Mouse (Mus musculus): ENCODE measurements around the gene Olfr307. TPM values are rescaled to one million over a fixed set of nuclear protein-coding genes. Genes with fewer than 3 reads are reported as not detected.

Gene Olfr307
- not detected for polyA plus RNA-seq (2014; fragmentation: Illumina TruSeq; extraction: RNeasy Lipid Tissue Mini Kit (QIAGEN cat#74804); ENCODE audit: low read depth, low replicate concordance)

DNA sequence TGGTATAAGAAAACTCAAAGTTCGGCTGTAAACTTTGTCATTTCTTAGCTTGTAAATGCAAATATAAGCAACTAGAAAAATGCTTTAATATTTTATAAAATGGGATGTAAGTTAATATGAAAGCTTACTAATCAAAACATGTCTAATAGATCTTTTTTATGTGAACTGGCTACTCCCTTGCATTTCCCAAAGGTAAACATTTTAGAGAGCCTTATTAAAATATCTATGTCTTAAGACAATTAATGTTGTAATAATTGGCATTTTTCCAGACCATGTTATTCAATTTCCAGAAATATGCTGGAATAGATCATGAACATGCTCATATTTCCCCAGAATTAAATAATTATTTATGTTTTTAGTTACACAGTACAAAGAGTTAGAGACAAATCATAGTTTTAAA is at the start of gene Olfr307:
Gene Olfr307, minus strand, starts transcription at position 101 of the 400 bp plus-strand sequence.

DNA sequence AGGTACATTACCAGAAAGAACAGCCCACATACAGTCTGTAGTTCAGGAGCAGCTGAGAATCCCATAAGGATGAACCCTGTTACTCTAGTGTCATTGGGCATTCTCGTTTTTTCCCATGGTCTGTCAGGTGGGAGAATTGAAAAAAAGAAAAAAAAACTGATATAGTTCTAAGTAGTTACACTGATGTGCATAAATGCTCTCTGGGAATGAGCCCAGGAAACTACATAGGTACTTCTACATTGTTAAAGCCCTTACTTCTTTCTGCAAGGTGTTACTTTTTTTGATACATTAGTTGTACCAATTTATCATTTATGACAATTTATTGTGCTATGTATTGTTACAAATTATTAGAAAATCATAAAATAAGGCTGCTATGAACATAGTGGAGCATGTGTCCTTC is 49.2 kb upstream of the Olfr307 start, which contains the start of gene Olfr304:
Gene Olfr304, minus strand, starts transcription at position 101 of the 400 bp plus-strand sequence.

DNA sequence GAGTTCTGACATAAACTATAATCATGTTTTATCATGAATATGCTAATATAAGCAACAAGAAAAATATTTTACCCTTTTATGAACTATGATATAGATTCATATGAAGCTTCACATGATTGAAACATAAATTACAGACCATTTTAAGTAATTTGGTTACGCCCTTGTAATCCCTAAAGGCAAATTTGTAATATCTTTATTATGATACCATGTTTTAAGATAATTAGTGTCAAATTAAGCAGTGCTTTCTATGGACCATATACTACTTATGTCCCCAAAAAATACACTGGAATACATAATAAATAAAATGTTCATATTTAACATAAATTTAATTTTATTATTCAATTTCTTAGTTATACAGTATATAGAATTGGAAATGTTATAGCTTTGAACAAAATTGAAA is 29.4 kb upstream of the Olfr307 start, which contains the start of gene Olfr305:
Gene Olfr305, minus strand, starts transcription at position 101 of the 400 bp plus-strand sequence.

DNA sequence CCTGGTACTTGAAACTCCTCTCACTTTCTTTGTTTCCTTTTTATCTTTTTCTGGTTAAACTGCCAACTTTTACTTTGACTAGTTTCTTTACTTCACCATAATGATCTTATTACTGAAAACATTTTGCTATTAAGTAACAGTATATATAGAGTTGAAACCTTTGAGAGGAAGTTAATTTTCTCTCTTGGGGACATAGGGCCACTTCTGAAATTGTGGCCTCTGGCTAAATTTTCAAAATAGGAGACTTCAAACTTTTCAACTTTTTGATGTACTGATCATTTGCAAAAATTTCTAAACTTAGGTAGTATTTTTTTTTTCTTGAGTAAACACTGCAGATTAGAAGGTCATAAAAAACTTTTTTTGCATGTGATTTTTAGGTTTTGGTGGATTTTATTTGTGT is 11.9 kb downstream of the Olfr307 start, which contains the start of gene Olfr308:
Gene Olfr308, minus strand, starts transcription at position 101 of the 400 bp plus-strand sequence.

DNA sequence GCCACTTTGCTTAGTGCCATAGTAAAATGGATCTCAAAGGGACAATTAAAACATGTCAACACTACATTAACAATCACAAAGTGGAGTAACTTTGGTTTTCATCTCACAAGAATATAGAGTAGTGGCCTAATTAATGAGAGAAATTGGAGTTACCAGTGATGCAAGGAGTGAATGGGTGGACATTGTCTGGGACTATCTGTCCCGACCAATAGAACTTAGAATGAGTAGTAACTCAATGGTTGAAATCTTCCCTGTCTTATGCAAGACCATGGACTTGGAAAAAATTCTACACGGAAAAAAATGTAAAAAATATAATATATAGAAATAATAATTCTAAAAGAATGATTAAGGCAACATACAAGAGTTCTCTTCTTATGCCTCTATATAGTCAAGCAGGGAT is 23.8 kb downstream of the Olfr307 start, which contains the start of gene Olfr309:
Gene Olfr309, minus strand, starts transcription at position 101 of the 400 bp plus-strand sequence.

Other genes starting within 250 kb of the Olfr307 start
- not detected for gene Vmn2r75, start 165.8 kb downstream of the Olfr307 start, polyA plus RNA-seq (2014; fragmentation: Illumina TruSeq; extraction: RNeasy Lipid Tissue Mini Kit (QIAGEN cat#74804); ENCODE audit: low read depth, low replicate concordance)
- gene Vmn2r76, start 91.3 kb downstream of the Olfr307 start, polyA plus RNA-seq (2014; fragmentation: Illumina TruSeq; extraction: RNeasy Lipid Tissue Mini Kit (QIAGEN cat#74804); ENCODE audit: low read depth, low replicate concordance) = not detected
- not detected for gene Olfr310, start 60.4 kb downstream of the Olfr307 start, polyA plus RNA-seq (2014; fragmentation: Illumina TruSeq; extraction: RNeasy Lipid Tissue Mini Kit (QIAGEN cat#74804); ENCODE audit: low read depth, low replicate concordance)
- not detected for gene Olfr309, start 23.9 kb downstream of the Olfr307 start, polyA plus RNA-seq (2014; fragmentation: Illumina TruSeq; extraction: RNeasy Lipid Tissue Mini Kit (QIAGEN cat#74804); ENCODE audit: low read depth, low replicate concordance)
- gene Olfr308, start 12.0 kb downstream of the Olfr307 start, polyA plus RNA-seq (2014; fragmentation: Illumina TruSeq; extraction: RNeasy Lipid Tissue Mini Kit (QIAGEN cat#74804); ENCODE audit: low read depth, low replicate concordance) = not detected
- not detected for gene Olfr305, start 29.3 kb upstream of the Olfr307 start, polyA plus RNA-seq (2014; fragmentation: Illumina TruSeq; extraction: RNeasy Lipid Tissue Mini Kit (QIAGEN cat#74804); ENCODE audit: low read depth, low replicate concordance)
- not detected for gene Olfr304, start 49.1 kb upstream of the Olfr307 start, polyA plus RNA-seq (2014; fragmentation: Illumina TruSeq; extraction: RNeasy Lipid Tissue Mini Kit (QIAGEN cat#74804); ENCODE audit: low read depth, low replicate concordance)
- gene Olfr303, start 60.2 kb upstream of the Olfr307 start, polyA plus RNA-seq (2014; fragmentation: Illumina TruSeq; extraction: RNeasy Lipid Tissue Mini Kit (QIAGEN cat#74804); ENCODE audit: low read depth, low replicate concordance) = not detected
- gene Olfr301, start 66.3 kb upstream of the Olfr307 start, polyA plus RNA-seq (2014; fragmentation: Illumina TruSeq; extraction: RNeasy Lipid Tissue Mini Kit (QIAGEN cat#74804); ENCODE audit: low read depth, low replicate concordance) = not detected
- gene Olfr299, start 122.3 kb upstream of the Olfr307 start, polyA plus RNA-seq (2014; fragmentation: Illumina TruSeq; extraction: RNeasy Lipid Tissue Mini Kit (QIAGEN cat#74804); ENCODE audit: low read depth, low replicate concordance) = not detected
- gene Olfr298, start 154.9 kb upstream of the Olfr307 start, polyA plus RNA-seq (2014; fragmentation: Illumina TruSeq; extraction: RNeasy Lipid Tissue Mini Kit (QIAGEN cat#74804); ENCODE audit: low read depth, low replicate concordance) = not detected
- gene Olfr297, start 182.4 kb upstream of the Olfr307 start, polyA plus RNA-seq (2014; fragmentation: Illumina TruSeq; extraction: RNeasy Lipid Tissue Mini Kit (QIAGEN cat#74804); ENCODE audit: low read depth, low replicate concordance) = not detected
- gene Olfr295, start 246.3 kb upstream of the Olfr307 start, polyA plus RNA-seq (2014; fragmentation: Illumina TruSeq; extraction: RNeasy Lipid Tissue Mini Kit (QIAGEN cat#74804); ENCODE audit: low read depth, low replicate concordance) = not detected

Data from liver, adult 10 weeks (tissue).